Mouse (Mus musculus) E14TG2a.4 (cell line): Measurements from ENCODE around the gene Gdpd2.

ENCODE experiments used
- CTCF ChIP-seq: conservative IDR thresholded peaks from 2 replicates; pipeline ENCODE4 v1.5.1; 2014; ENCODE audit warnings: low read length
- POU5F1 ChIP-seq: IDR thresholded peaks from 2 replicates; pipeline ENCODE4 v1.6.1; 2014; ENCODE audit warnings: low read length, borderline replicate concordance

GRCm38 (mm10) chrX:100729665-100730188 lies at the start of gene Gdpd2:
- TF ChIP-seq CTCF (no peak), POU5F1 (no peak)
